Mouse (Mus musculus) left cerebral cortex, postnatal 36 days (tissue): ENCODE data around the gene Chst3. TPM values are rescaled to one million over a fixed set of nuclear protein-coding genes. Genes with fewer than 3 reads are reported as not detected.
"Not testable (repeated sequence)": the region's sequence is repeated elsewhere in the genome, so short reads cannot be mapped to it uniquely, and the experiment has no call there.

Experiments
- DNase-seq, 2 experiments: peaks; one replicate each; pipeline ENCODE4 v3.0.0; 2021 to 2022; ENCODE audit warnings: low spot score in 2 of 2, mixed read lengths in 1 of 2
- intact Hi-C: fragments of 180-260 bp; cut with DNase I; formaldehyde crosslinking; loops from one replicate; pipeline ENCODE4 v1.15.1; 2025
- total RNA-seq, 2 experiments: library from RNA; stranded (reverse); gene quantifications; 2 replicates each; pipeline ENCODE4 v1.2.3; 2021

The Chst3 gene
- total RNA-seq, 2 experiments from 2014 or later = 1.6 to 2.2 TPM

DNA sequence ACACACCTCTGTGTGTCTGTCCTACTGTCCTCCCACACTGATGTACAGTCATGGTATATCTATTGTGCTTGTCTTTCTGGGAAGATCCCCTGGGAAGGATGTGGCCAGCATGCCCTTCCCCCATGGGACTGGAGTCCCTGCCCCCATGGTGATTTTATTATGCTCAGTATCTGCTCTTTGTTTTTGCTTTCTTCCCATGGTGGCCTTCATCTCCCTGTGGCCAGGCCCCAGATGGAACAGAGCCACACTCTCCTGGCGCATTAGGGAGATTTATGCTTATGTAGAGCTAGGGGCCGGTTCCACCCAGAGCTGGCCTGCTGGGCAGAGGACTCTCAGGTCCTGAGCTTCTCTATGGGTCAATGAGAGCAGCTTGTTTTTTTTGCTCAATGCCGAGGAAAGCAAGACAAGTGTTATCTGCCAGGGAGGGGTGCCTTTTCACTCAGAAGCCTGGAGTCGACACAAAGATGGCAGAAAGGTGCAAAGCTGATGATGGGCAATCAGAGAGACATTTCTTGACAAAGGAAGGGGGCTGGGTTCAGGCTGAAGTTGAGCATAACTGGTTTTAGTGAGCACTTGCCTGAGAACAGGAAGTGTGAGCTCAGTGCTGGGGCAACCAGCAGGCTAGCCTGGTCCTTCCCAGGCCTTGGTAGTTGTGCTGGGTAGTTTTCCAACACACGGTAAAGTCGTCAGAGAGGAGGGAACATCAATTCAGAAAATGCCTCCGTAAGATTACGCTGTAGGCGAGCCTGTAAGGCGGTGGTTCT is 48.6 kb downstream of the Chst3 start:
- intact Hi-C loops = no loop called here
- no peak for DNase-seq

DNA sequence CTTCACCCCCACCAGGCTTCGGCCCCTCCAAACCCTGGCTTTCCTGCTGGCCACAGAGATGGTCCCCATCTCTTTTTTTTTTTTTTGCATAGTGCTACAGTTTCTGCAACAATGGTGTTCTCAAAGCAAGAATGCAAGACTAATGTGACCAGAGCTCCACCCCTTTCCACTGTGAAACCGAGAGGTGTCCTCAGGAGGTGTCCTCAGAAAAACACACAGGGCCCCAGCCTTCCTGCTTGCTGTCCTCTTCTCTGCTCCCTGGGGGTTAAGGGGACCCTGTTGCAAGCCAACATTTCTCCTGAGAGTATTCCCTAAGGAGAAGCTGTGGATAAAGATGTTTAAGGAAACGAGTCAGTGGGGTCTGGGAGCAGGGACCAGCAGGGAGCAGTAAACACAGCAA is 50.1 kb downstream of the Chst3 start:
- intact Hi-C loops = no loop called here
- DNase-seq = no peak

DNA sequence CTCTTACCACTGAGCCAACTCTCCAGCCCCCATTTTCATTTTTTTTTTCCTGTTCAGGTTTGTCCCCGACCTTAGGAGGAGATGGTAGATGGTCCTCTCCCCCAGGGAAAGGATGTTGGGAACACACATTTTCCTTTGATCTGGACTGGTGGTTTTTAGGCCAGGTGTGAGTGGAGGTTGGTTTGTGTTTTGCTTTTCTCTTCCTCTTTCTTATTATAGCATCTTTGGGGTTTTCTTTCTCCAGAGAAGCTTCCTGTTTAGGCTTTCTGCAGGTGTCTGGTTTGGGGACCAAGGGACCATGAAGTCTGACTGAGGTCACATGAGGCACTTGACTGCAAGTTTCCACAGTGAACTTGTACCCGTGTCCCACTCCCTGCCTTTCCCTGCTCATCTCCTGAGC is 50.8 kb downstream of the Chst3 start:
- DNase-seq = no peak
- intact Hi-C loops = no loop called here

DNA sequence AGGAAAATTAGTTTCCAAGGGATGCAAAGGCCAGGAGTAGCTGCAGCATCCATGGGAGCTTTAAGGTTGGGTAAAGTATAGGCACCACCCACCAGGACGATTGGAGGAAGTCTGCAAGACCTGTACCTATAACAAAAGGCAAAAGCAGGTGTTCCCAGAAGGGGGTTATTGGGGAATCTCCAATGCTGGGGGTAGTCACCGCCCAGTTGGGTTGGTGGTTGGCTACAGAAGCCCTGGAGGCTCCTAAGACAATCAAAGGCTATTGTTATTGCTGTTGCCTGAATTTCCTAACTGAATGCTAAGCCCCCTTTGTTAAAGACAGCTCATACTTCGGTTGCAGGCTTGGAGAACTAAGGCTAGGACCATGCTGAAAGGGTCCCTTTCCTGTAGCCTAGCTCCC is 53.0 kb downstream of the Chst3 start:
- intact Hi-C loops = no loop called here
- no peak for DNase-seq

DNA sequence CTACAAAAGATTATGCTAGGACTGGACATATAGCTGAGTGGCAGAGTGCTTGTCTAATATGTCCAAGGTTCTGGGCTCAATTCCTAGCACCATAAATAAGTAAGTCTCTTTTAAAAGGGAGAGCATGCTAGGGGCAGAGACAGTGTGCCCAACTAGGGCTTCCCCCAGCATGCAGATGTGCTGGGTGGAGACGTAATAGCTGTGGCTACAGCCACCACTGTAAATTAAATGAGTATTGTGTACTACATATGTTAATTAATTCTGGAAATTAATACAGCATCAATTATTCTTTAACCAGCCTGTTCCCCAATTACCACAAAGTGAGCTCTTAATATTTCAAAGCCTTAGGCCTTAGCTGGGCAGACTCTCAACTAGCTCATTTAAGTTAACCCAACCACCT is 54.2 kb downstream of the Chst3 start:
- intact Hi-C loops = no loop called here
- no peak for DNase-seq

DNA sequence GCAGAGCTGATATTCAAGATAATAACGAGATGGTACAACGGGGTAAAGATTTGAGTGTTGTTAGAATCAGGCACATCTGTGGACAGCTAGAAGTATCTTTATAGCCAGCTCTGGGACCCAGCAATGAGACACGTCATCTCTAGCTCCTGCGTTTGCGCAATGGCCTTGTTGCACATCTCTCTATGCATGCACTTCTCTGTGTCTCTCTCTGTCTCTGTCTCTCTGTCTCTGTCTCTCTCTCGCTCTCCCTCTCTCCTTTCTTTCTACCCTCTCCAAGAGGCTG is 56.1 kb downstream of the Chst3 start:
- intact Hi-C loops = no loop called here
- no peak for DNase-seq

DNA sequence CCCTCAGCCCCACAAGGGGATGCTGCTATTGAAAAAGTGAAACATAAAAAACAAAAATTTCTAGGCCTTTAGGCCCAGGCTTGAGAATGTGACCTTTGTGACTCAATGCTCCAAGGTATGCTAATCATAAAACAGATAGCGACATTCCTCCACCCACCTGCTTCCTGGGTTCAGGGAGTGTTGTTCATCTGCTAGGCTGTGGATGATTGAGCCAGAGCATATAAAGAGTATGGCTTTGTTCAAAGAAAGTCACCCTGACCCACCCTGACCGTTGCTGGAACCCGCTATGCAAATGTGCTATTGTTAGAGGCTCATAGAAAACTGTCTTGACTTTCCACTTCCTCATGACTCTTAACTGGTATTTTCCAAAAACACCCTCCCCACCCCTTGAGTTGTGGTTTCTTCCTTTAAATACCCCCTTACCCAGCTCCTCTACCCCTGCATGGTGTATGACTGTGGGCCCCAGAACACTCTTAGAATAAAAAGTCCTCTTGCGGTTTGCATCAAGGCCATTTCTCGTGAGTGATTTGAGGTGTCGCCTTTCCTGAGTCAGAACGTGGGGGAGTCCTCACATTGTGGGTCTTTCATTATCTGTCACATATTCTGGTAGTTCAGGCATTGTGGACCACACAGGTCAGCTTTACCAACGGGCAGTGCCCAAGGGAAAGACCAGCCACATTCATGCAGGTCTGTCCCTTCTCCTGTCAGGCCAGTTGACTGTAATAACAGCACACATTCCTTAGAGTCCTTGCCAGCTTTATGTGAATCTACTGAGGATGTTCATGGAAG is 56.7 kb downstream of the Chst3 start:
- DNase-seq, intact Hi-C loops: not testable (repeated sequence)

DNA sequence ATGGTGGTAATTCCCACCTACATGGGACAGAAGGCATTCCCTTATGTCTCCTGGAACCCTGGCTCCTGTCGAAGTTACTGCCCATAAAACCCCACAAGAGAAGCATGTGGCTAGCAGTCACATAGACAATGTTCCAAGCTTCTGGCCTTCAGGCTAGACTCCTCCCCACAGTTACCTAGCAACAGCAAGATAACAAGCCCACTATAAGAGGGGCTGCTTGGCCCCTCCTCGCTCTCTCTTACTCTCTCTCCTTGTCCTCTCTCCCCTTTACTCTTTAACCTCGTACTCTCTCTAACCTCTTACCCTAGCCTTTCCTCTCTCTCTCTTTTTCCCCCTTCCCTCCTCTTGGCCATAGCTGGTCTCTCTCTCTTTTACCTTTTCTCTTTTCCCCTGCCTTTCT is 57.7 kb downstream of the Chst3 start:
- intact Hi-C loops, DNase-seq: not testable (repeated sequence)

DNA sequence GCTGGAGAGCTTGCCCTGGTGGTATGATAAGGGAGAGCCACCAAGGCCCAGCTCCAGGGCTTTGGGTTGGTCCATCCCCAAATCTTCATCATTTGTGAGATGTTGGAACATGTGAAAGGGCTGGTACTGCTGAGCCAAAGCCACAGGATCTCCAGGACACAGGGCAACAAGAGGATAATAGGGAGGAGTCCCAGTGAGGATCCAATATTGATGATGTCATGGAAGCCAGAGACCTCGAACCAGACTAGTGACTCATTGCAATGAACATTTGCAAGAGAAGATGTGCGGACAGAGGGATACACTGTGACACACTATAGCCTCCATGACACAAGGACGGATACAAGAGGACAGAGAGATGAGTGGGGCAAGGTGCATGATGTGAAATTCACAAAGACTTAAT is 60.9 kb downstream of the Chst3 start:
- DNase-seq = no peak
- intact Hi-C loops = no loop called here

DNA sequence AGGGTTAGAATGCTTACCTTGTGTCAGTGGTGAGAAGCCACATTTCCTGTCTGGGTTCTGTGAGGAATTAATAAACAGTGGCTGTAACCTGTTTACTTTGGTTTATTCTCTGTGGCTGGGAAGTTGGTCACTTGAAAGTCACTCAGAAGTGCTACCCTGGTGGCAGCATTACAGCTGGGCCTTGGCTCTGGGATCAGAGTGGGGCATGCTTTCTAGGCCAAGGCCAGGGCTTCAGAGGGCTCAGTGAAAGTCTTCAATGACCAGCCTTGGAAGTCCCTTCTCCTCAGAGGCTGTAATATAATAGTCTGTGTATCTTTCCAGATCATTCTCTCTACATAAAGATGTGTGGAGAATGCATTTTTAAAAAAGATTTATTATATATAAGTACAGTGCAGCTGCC is 63.0 kb downstream of the Chst3 start:
- DNase-seq = no peak
- intact Hi-C loops = no loop called here

DNA sequence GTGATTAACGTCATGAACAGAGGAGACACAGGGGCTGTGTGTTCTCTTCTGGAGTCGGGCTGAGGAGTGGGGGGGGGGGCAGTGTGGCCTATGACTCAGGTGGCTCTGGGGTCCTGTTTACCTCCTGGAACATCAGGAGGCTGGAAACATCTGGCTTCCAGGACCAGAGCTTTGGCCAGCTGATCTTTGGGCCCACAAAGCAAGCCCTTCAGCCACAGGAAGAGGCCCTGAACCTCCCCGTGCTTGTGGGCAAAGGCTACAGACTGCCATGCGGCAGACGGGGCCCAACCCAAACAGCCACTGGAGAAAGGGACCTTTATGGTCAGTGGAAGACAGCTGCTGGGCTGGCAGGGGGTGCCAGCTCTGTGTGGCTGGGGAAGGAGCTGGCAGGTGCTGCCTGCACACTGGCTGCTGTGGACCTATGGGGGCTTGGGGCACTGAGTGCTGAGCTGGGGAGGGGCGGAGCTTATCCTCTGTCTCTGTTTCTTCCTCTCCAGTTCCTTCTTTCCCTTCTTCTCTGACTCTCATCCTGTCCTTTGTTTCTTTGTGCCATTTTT is 67.9 kb downstream of the Chst3 start:
- no peak for DNase-seq
- intact Hi-C loops = no loop called here

DNA sequence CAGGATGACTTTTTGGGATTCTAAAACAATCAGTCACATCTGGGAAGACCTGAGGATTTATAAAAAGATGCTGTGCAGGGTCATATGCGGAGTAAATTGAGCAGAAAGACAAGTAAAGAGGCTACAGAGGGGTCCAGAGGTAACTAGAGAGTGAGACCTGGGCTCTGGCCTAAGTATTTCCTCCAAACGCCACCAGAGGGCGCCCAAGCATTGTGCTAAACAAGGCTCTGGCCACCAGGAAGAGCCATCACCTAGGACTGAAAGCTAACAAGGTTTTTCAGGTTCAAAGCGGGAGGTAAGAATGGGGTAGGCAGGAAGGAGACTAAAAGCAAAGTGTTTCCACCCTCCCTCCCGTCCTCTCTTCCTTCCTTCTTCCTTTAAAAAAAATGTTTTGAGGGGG is 71.0 kb downstream of the Chst3 start:
- intact Hi-C loops = loop anchor here (2.0 to 10.0 kb wide), 3 partner anchors 44 to 257 kb away; no protein-coding TSS in a partner anchor
- peak; percentile 57 for DNase-seq

DNA sequence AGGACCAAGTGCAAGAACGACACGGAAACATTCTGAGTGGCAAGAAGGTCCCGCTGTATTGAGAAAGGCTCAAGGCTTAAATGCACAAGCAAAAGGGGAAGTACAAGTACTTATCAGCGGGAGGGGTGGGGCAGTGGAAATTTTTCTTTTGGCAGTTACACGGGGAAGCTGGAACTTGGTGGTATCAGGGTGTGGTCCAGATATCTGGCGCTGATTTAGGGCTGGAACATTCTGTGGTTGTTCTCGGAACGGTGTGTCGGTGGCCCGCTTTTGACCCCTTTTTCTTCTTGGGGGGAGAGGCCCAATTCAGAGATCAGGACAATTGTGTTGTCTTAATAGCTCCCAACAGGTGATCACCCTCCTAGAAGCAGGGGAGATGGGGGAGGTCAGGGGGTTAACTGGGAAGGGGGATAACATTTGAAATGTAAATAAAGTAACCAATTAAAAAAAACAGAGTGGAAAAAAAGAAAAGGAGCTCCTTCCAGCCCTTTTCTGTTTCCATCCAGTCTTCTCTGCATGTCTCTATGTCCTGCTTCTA is 71.5 kb downstream of the Chst3 start:
- not testable (repeated sequence) for DNase-seq
- intact Hi-C loops = loop anchor here (2.0 to 10.0 kb wide), 3 partner anchors 45 to 257 kb away; no protein-coding TSS in a partner anchor

DNA sequence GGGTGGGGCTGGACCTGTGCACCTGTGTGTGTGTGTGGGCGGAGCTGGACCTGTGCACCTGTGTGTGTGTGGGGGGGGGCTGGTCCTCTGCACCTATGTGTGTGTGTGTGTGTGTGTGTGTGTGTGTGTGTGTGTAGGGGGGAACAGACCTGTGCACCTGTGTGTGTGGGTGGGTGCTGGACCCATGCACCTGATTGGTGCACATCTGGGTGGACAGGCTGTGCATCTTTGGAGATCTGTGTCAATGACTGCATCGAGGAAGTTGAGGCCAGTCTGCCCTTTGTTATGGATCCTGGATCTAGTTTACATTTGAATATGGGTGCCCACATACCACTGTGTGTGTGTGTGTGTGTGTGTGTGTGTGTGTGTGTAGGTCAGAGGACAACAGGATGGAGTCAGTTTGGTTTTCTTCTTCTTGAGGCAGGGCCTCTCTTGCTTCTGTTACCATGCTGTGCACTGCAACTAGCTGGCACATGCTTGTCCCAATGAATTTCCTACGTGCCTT is 77.4 kb downstream of the Chst3 start:
- no peak for DNase-seq
- intact Hi-C loops = loop anchor here (10.0 kb wide), 1 partner anchor 263 kb away; no protein-coding TSS in a partner anchor

DNA sequence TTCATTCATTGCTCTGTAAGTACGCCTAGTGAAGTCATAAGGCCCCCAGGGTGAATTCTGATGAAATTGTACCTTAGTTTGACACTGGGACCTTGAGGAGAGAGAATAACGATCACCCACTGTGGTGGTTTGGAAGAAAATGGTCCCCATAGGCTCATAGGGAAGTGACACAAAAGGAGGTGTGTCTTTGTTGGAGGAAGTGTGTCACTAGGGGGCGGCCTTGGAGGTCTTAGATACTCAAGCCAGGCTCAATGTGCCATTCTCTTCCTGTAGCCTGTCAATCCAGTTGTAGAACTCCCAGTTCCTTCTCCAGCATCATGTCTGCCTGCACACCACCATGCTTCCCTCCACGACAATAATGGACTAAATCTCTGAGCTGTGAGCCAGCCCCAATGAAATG is 78.3 kb downstream of the Chst3 start:
- intact Hi-C loops = loop anchor here (10.0 kb wide), 1 partner anchor 264 kb away; no protein-coding TSS in a partner anchor
- DNase-seq = no peak

DNA sequence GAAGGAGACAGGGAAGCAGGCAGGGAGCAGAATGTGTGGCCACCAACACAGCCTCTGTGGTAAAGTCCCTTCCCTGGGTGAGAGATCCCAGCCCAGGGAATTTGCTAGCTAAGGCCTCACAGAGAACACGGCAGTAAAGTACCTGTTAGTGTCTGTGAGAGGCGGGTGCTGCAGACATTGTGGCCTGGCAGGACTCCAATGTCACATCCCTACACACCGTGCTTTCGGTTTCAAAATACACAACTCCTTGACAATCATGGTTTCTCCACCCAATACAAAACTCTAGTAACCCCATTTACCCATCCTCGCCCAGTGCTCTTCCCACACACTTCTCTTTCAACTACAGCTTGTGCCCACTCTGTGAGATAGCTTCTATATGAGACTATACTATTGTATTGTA is 80.4 kb downstream of the Chst3 start:
- DNase-seq = no peak
- intact Hi-C loops = no loop called here

DNA sequence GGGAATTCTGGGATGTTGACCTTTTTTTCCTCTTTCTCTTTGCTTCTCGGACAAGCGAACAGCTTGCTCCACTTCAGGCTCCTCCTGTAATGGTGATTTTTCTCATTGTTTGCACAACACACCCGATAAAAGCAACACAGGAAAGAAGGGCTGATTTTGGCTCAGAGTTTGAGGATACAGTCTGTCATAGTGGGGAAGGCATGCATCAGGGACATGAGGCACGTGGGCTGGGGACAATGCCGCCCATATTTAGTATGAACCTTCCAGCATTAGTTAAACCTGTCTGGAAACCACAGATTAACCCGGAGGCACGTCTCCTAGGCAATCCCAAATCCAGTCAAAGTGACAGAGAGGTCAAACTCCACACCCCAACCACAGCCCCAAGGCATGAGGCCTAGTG is 82.1 kb downstream of the Chst3 start:
- no peak for DNase-seq
- intact Hi-C loops = no loop called here

DNA sequence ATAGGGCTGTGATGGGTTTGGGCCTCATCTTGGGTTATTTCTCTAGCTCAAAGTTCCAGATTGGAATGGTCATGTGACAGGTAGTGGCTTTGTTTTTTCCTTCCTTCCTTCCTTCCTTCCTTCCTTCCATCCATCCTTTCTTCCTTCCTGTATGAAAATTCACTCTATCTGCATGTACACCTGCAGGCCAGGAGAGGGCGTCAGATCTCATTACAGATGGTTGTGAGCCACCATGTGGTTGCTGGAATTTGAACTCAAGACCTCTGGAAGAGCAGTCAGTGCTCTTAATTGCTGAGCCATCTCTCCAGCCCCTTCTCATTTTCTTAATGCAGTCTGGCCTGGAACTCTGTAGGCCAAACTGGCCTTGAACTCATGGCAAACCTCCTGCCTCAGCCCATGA is 83.0 kb downstream of the Chst3 start:
- DNase-seq, intact Hi-C loops: not testable (repeated sequence)

DNA sequence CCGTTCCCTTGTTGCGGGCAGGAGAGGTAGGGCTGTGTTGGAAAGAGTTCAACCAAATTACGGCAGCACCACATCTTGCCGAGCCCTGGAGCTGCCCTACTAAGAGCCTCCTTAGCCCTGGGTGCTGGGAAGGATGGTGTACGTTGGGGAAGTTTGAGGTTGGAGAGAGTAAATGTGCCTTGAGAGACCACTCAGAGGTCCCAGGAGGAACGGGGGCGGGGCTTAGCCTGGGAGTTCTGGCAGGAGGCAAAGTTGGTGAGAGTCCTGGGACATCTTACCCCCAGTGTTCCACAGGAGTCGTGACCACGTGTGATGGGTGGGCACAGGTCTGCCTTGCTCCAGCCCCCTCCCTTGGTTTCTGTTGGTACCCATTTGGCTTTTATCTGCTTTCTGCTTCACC is 84.9 kb downstream of the Chst3 start:
- intact Hi-C loops = no loop called here
- no peak for DNase-seq

DNA sequence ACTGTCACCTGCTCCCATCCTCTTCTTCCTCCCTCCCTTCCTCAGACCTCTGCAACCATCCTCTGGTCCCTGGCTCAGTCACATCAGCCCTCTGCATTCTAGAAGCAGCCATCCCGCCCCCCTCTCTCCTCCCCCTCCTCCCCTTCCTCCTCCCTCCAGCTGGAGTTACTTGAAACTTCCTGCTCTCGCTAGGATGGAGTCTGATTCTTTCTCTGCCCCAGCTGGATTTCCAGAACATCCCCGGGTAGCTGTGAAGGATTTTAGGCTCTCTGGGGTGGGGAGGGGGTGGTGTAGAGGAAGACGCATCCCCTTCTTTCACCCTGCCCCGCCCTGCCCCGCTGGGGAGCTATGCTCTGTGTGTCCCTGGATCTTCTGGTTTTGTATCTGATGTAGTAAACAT is 85.6 kb downstream of the Chst3 start:
- DNase-seq = no peak
- intact Hi-C loops = no loop called here
